Mouse (Mus musculus): ENCODE results near the gene Fbxo10. TPM values are rescaled to one million over a fixed set of nuclear protein-coding genes. Genes with fewer than 3 reads are reported as not detected.
"Not testable (repeated sequence)": the region's sequence is repeated elsewhere in the genome, so short reads cannot be mapped to it uniquely, and the experiment has no call there.

Gene Fbxo10
- total RNA-seq, 2 experiments from 2014 or later = 43.3 to 47.7 TPM

DNA sequence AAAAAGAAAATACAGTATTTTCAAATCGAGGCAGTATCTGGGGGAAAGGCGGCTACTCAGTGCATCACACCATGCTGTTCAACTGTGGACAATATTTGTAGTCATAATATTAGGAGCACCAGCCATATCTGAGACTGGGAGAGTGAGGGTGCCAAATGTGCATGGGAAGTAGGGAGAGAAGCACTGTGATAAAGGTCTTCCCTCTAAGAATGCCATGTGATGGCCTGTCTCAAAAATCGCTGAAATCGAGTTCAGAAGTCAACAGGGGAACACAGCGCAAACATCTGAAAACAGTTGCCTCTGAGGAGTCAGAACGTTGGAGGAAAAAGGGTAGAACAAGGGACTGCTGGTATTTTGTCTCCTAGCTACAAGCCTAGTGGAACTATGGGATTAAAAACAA is 84.4 kb downstream of the Fbxo10 start:
- DNase-seq = no peak

DNA sequence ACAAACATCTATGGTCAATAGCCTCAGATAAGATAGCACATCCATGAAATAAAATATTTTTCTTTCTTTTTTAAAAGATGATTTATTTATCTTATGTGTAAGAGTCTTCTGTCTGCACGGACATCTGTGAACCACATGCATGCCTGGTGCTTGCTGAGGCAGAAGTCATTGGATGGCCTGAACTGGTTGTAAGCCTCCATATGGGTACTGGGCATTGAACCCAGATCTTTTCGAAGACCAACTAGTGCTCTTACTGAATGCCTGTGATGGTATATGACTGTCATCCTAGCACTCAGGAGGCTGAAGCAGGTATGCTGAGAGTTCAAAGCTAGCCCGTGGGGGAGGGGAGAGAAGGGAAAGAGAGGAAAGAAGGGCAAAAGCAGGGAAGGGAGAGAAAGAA is 86.3 kb downstream of the Fbxo10 start:
- no peak for DNase-seq

DNA sequence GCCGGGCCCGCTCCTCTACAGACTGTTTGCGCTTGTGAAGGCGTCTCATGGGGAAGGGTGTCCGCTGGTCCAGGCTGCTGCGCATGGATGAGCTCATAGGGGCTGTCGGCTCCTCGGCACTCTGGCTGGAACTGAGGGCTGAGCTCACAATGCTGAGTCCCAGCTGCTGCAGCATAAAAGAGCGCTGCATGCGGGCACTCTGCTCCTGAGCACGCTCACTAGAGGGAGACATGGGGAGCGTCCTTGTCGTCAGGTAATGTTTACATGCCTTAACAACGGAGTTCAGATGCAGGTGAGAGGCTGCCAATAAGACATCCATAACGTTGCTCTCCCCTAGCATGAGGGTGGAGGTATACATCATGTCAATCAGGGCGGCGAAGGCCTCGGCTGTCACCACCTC is 89.6 kb downstream of the Fbxo10 start:
- no peak for DNase-seq

DNA sequence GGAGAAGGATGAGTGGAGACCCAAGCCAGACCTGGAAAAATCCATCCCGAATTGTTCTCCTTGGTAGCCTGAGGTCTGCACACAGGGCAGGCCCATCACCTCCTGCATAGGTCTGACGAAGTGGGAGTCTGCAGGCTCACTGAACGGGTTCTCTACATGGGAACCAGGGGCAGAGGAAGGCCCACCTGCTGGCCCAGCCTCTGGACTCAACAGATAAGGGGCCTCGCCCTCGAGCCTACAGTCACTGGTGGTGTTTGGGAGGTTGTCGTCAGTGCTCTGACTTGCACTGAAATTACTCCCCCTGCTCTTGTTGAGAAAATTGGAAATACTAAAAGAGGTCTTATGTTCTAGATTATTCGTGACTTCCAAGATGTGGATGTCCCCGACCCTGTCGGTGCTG is 90.6 kb downstream of the Fbxo10 start:
- no peak for DNase-seq

DNA sequence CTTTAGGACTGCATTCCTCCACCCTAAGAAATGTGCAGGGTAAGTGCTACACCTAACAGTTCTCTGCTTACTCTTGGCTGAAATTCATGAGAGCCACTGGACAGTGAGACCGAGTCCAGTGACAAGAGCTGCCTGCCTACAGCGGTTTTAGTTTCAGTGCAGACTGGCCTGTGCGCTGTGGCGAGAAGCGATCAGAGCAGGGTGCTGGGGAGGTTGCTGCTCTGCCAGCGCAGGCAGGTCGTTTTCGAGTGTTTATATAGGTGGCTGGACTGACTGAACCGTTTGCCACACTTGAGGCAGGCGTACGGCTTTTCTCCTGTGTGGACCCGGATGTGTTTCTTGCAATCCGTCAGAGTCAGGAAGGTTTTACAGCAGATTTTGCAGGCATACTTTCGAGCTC is 91.2 kb downstream of the Fbxo10 start:
- not testable (repeated sequence) for DNase-seq

DNA sequence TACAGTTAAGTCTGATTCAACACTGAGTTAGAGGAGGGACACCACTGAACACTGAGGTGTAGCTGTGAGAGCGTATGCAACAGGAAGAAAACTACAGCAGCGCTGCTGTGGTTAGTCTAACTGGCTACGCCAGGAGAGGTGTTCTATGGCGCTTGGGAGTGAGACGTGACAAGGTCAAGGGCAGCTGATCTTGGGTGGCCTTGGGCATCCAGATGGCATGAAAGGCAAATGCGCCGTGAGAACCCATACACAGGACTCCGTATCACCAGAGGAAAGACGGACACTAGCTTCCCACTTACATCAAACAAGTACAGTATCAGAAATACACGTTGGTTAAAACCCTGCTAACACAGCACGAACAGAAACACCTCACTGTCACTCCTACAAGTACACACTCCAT is 92.1 kb downstream of the Fbxo10 start:
- DNase-seq = not testable (repeated sequence)

DNA sequence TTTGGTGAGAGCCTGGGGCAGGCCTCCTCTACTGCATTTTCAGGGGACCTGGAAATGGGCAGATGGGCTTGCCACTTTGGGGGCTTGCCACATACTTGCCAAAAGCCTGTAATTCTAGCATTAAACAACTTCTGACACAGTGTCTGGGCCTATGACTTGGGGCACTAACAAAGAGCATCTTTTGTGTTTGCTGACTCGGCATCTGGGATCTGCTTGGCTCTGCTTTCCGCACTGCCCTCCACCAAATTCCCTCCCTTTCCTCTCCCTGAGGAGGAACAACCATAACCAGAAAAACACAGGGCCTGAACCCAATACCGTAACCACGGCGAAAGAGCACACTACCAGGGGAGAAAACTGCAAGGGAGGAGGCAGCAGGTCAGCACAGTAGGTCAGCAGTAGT is 93.8 kb downstream of the Fbxo10 start:
- no peak for DNase-seq

Other genes with a start within 250 kb of the Fbxo10 start
- gene Grhpr, start 103.2 kb downstream of the Fbxo10 start, total RNA-seq (2021) = 10 to 100 TPM; 24.5 to 27.0 TPM
- gene Zbtb5, start 72.2 kb downstream of the Fbxo10 start, total RNA-seq (2021) = 10 to 100 TPM in 1 of 2 experiments, 1 to 10 TPM in 1; 9.7 to 10.3 TPM
- gene Polr1e, start 66.0 kb downstream of the Fbxo10 start, total RNA-seq (2021) = 10 to 100 TPM; 12.0 to 12.6 TPM
- 10 to 100 TPM; 70.3 to 70.4 TPM for gene Tomm5, start 23.5 kb upstream of the Fbxo10 start, total RNA-seq (2021)
- 10 to 100 TPM; 14.4 to 15.9 TPM for gene Frmpd1, start 100.3 kb upstream of the Fbxo10 start, total RNA-seq (2021)
- gene Trmt10b, start 212.5 kb upstream of the Fbxo10 start, total RNA-seq (2021) = 10 to 100 TPM; 13.9 to 17.4 TPM

Measured in layer of hippocampus, postnatal 36 days (tissue).